Mouse (Mus musculus): ENCODE data around the gene Thop1. TPM values are rescaled to one million over a fixed set of nuclear protein-coding genes. Genes with fewer than 3 reads are reported as not detected.
"Not testable (repeated sequence)": the region's sequence is repeated elsewhere in the genome, so short reads cannot be mapped to it uniquely, and the experiment has no call there.

Gene Thop1
- polyA plus RNA-seq (2017; shearing (Covaris generic)): 1 to 10 TPM; 2.0 to 2.5 TPM

GRCm38 (mm10) chr10:81069836-81070235 lies at the start of gene Thop1:
Gene Thop1, plus strand, starts transcription at chr10:81070035.
- peak; percentile 99 for ATAC-seq

- ATAC-seq: no peak
These were observed 49.6 kb upstream of the Thop1 start for GRCm38 (mm10) chr10:81020207-81020606.

- ATAC-seq: no peak
These were observed 48.2 kb upstream of the Thop1 start for GRCm38 (mm10) chr10:81021547-81022110.

- no peak for ATAC-seq
These were observed 47.1 kb upstream of the Thop1 start for GRCm38 (mm10) chr10:81022744-81023143.

GRCm38 (mm10) chr10:81024346-81024937 lies 45.4 kb upstream of the Thop1 start:
- no peak for ATAC-seq

GRCm38 (mm10) chr10:81025047-81025621 lies 44.7 kb upstream of the Thop1 start:
- ATAC-seq: no peak

- no peak for ATAC-seq
These were observed 44.1 kb upstream of the Thop1 start, which contains the start of gene Diras1 for GRCm38 (mm10) chr10:81025639-81026275. Gene Diras1, minus strand, starts transcription at chr10:81025662.

- ATAC-seq: no peak
These were observed 43.0 kb upstream of the Thop1 start for GRCm38 (mm10) chr10:81026857-81027256.

GRCm38 (mm10) chr10:81027331-81027730 lies 42.5 kb upstream of the Thop1 start:
- ATAC-seq: no peak

- ATAC-seq: no peak
These were observed 41.6 kb upstream of the Thop1 start for GRCm38 (mm10) chr10:81028219-81028618.

- no peak for ATAC-seq
These were observed 40.8 kb upstream of the Thop1 start for GRCm38 (mm10) chr10:81029031-81029430.

GRCm38 (mm10) chr10:81033586-81033985 lies 36.2 kb upstream of the Thop1 start:
- no peak for ATAC-seq

- ATAC-seq: no peak
These were observed 33.6 kb upstream of the Thop1 start for GRCm38 (mm10) chr10:81036251-81036650.

GRCm38 (mm10) chr10:81036988-81037580 lies 32.8 kb upstream of the Thop1 start, which contains the start of gene Slc39a3:
Gene Slc39a3, minus strand, starts transcription at chr10:81037426.
- peak; percentile 100 for ATAC-seq

GRCm38 (mm10) chr10:81041458-81042175 lies 28.2 kb upstream of the Thop1 start:
- peak; percentile 25 for ATAC-seq

- not testable (repeated sequence) for ATAC-seq
These were observed 24.6 kb upstream of the Thop1 start for GRCm38 (mm10) chr10:81045246-81045645.

- no peak for ATAC-seq
These were observed 19.2 kb upstream of the Thop1 start for GRCm38 (mm10) chr10:81050645-81051044.

- ATAC-seq: no peak
These were observed 18.7 kb upstream of the Thop1 start for GRCm38 (mm10) chr10:81051133-81051532.

GRCm38 (mm10) chr10:81052577-81052976 lies 17.3 kb upstream of the Thop1 start:
- no peak for ATAC-seq

- ATAC-seq: no peak
These were observed 14.7 kb upstream of the Thop1 start for GRCm38 (mm10) chr10:81055169-81055568.

GRCm38 (mm10) chr10:81055802-81056340 lies 14.0 kb upstream of the Thop1 start:
- not testable (repeated sequence) for ATAC-seq
